Mouse (Mus musculus) left cerebral cortex, adult 8-10 months (tissue): ENCODE data around the gene Tbce. TPM values are rescaled to one million over a fixed set of nuclear protein-coding genes. Genes with fewer than 3 reads are reported as not detected.

Source experiments
- DNase-seq, 2 experiments: peaks; one replicate each; pipeline ENCODE4 v3.0.0; 2022; ENCODE audit warnings: low spot score in 2 of 2
- total RNA-seq, 4 experiments: library from RNA; stranded (reverse); gene quantifications; 2 replicates each; pipeline ENCODE4 v1.2.4; 2022

Gene Tbce
- total RNA-seq = 10 to 100 TPM; 69.9 to 76.0 (median 72.6) TPM

GRCm38 (mm10) chr13:14039292-14039965, at the start of gene Tbce:
TSS of gene Tbce (minus strand) at chr13:14039638.
- DNase-seq = peak; percentile 91 to 92

- DNase-seq = no peak
These were observed 49.2 kb upstream of the Tbce start for GRCm38 (mm10) chr13:14088669-14089068.

GRCm38 (mm10) chr13:14075326-14075725, 35.9 kb upstream of the Tbce start:
- no peak for DNase-seq

- DNase-seq = no peak
These were observed 34.9 kb upstream of the Tbce start for GRCm38 (mm10) chr13:14074371-14074770.

- DNase-seq = no peak
These were observed 29.9 kb upstream of the Tbce start for GRCm38 (mm10) chr13:14069291-14069690.

GRCm38 (mm10) chr13:14068035-14068434, 28.6 kb upstream of the Tbce start:
- DNase-seq = no peak

GRCm38 (mm10) chr13:14065701-14066100, 26.3 kb upstream of the Tbce start:
- DNase-seq = no peak

GRCm38 (mm10) chr13:14065028-14065380, 25.6 kb upstream of the Tbce start:
- no peak for DNase-seq

GRCm38 (mm10) chr13:14064341-14065027, 25.0 kb upstream of the Tbce start:
- peak in 1 of 2 experiments; percentile 19 for DNase-seq

- DNase-seq = no peak
These were observed 24.5 kb upstream of the Tbce start for GRCm38 (mm10) chr13:14063942-14064271.

- DNase-seq = peak; percentile 88 to 98
These were observed 23.8 kb upstream of the Tbce start, which contains the start of the genes Arid4b and Ggps1 for GRCm38 (mm10) chr13:14063013-14063941. TSS of gene Arid4b (plus strand) at chr13:14063232. TSS of gene Ggps1 (minus strand) at chr13:14063488.

GRCm38 (mm10) chr13:14062209-14063012, 23.0 kb upstream of the Tbce start:
- no peak for DNase-seq

- DNase-seq = no peak
These were observed 20.1 kb upstream of the Tbce start for GRCm38 (mm10) chr13:14059582-14059981.

GRCm38 (mm10) chr13:14056801-14057200, 17.4 kb upstream of the Tbce start:
- DNase-seq = no peak

- no peak for DNase-seq
These were observed 10.4 kb upstream of the Tbce start for GRCm38 (mm10) chr13:14049878-14050277.

GRCm38 (mm10) chr13:14044521-14044920, 5.1 kb upstream of the Tbce start:
- no peak for DNase-seq

- DNase-seq = no peak
These were observed 4.4 kb upstream of the Tbce start for GRCm38 (mm10) chr13:14043851-14044250.

- DNase-seq = no peak
These were observed 748 bp upstream of the Tbce start for GRCm38 (mm10) chr13:14040186-14040585.

- peak in 1 of 2 experiments; percentile 18 for DNase-seq
These were observed 537 bp downstream of the Tbce start for GRCm38 (mm10) chr13:14038911-14039291.

- no peak for DNase-seq
These were observed 3.4 kb downstream of the Tbce start for GRCm38 (mm10) chr13:14035875-14036630.
